In the genomic region with DNA sequence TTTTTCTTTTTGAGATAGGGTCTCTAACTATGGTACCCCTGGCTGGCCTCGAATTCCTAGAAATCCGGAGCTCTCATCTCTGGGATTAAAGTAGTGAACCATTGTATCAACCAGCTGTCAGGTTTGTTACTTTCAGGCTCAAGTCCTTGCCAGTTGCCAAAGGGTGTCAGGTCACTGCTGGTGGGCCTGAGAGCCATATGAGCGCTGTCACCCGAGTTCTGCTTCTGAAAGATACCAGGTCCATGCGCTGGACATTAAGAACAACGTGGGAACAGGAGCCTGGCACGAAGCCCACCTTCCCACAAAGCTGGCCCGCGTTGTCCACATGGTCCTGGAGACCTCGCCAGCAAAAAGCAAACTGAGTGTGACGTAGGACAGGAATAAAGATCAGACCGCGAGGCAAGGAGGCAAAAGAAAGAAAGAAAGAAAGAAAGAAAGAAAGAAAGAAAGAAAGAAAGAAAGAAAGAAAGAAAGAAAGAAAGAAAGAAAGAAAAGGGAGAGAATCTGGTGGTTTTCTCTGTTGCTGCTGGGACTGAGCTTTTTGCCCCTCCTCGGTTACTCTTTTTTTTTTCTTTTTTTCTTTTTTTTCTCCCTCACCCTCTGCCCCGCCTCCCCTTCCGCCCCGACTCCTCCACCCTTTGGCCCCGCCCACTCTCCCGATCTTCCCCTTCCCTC, we compare ENCODE assay signal across 8 mouse cellular contexts. TPM values are rescaled to one million over a fixed set of nuclear protein-coding genes. Genes with fewer than 3 reads are reported as not detected.
DNase-seq lines count a peak whose midpoint lies in the region; ATAC-seq and TF ChIP-seq lines count a peak whose summit lies in the region.

No protein-coding gene starts in this region.

- no peaks in the 10 kb centered on the region for H3K27me3 ChIP-seq in C2C12 (ENCODE audit: control insufficient read depth, insufficient read depth, insufficient read length)
- H3K27me3 ChIP-seq in heart, embryonic 16.5 days (ENCODE audit: control insufficient read depth, insufficient read depth, low read length): no peaks in the 10 kb centered on the region
- no peaks in the 10 kb centered on the region for H3K27me3 ChIP-seq in liver, postnatal 0 days (ENCODE audit: insufficient read depth, low read length)

- H3K79me3 ChIP-seq in C2C12 (ENCODE audit: low read depth): peaks cover 37% of the 10 kb centered on the region

- 3% methylated on average over 19 of the region's 19 CpGs for WGBS in bone marrow, adult 2 months
- under 1% methylated on average over 19 of the region's 19 CpGs for WGBS in heart, embryonic 16.5 days
- WGBS in liver, postnatal 0 days (ENCODE audit: insufficient replicate concordance): 4% methylated on average over 19 of the region's 19 CpGs

- no peaks in the 10 kb centered on the region for H3K9me3 ChIP-seq in heart, embryonic 16.5 days (replicated peaks; ENCODE audit: control insufficient read depth, low read length)
- no peaks in the 10 kb centered on the region for H3K9me3 ChIP-seq in liver, postnatal 0 days (ENCODE audit: low read length)

- H3K4me1 ChIP-seq in bone marrow, adult 2 months (ENCODE audit: control insufficient read depth, insufficient read depth, low read length): peaks cover 13% of the 10 kb centered on the region; the same call in 1 of the 2 replicates
- H3K4me1 ChIP-seq in heart, embryonic 16.5 days (ENCODE audit: control insufficient read depth, insufficient read depth, low read length): peaks cover 42% of the 10 kb centered on the region
- peaks cover 66% of the 10 kb centered on the region for H3K4me1 ChIP-seq in liver, postnatal 0 days (ENCODE audit: insufficient read depth)

- peak overlapping the region; percentile 71 for H3K4me2 ChIP-seq in heart, embryonic 16.5 days (ENCODE audit: low read depth, low read length)
- peak overlapping the region; percentile 76 for H3K4me2 ChIP-seq in liver, postnatal 0 days (ENCODE audit: low read depth, low read length)

- H3K4me3 ChIP-seq in C2C12 (ENCODE audit: insufficient read depth, poor library complexity, severe bottlenecking): peak overlapping the region; percentile 21
- H3K4me3 ChIP-seq in bone marrow, adult 2 months (replicated peaks; ENCODE audit: control insufficient read depth, low read depth, low read length): peak overlapping the region; percentile 69
- H3K4me3 ChIP-seq in heart, embryonic 16.5 days (ENCODE audit: low read length): peak overlapping the region; percentile 79
- H3K4me3 ChIP-seq in liver, postnatal 0 days (ENCODE audit: low read depth, low read length): peak overlapping the region; percentile 61

- TF ChIP-seq POLR2A in bone marrow, adult 2 months (IDR thresholded peaks at IDR 0.05; ENCODE audit: borderline replicate concordance, control insufficient read depth, low read depth, low read length): no peak

- peaks cover 45% of the 10 kb centered on the region for H3K79me2 ChIP-seq in C2C12 (ENCODE audit: control insufficient read depth, insufficient read depth)

- peak; percentile 62 for DNase-seq in fibroblast of lung, adult 2 months (ENCODE audit: low read depth)
- peak; percentile 73 to 81 for DNase-seq in kidney, postnatal 25 days
- peak; percentile 59 for DNase-seq in liver, postnatal 0 days
- peak; percentile 47 for DNase-seq in ovary, adult 18-20 months (ENCODE audit: low spot score)
- peak; percentile 40 to 56 for DNase-seq in urinary bladder, postnatal 36 days (ENCODE audit: low spot score in 2 of 2)

- TF ChIP-seq EP300 in liver, postnatal 0 days (IDR thresholded peaks at IDR 0.05; ENCODE audit: low read depth): no peak

- H3K9ac ChIP-seq in heart, embryonic 16.5 days (ENCODE audit: low read length): peak overlapping the region; percentile 59
- peak overlapping the region; percentile 62 for H3K9ac ChIP-seq in liver, postnatal 0 days (replicated peaks)

- H3K36me3 ChIP-seq in C2C12 (ENCODE audit: control insufficient read depth, insufficient read depth): peaks cover 44% of the 10 kb centered on the region
- H3K36me3 ChIP-seq in heart, embryonic 16.5 days (ENCODE audit: control insufficient read depth, insufficient read depth): peaks cover 17% of the 10 kb centered on the region
- H3K36me3 ChIP-seq in liver, postnatal 0 days (replicated peaks; ENCODE audit: insufficient read depth, low read length): peaks cover 13% of the 10 kb centered on the region; the same call in 1 of the 2 replicates

- H3K27ac ChIP-seq in bone marrow, adult 2 months (ENCODE audit: control insufficient read depth, insufficient read depth, low read depth, low read length, poor library complexity): peak overlapping the region; percentile 81
- peak overlapping the region; percentile 90 for H3K27ac ChIP-seq in heart, embryonic 16.5 days (ENCODE audit: low read length)
- H3K27ac ChIP-seq in liver, postnatal 0 days (ENCODE audit: low read depth): peak overlapping the region; percentile 94

- H3ac ChIP-seq in C2C12 (ENCODE audit: control insufficient read depth, insufficient read length, low read depth): peak overlapping the region; percentile 49

- peak; percentile 20 for ATAC-seq in heart, embryonic 16.5 days (replicated peaks; ENCODE audit: extremely low read depth, insufficient read depth, low FRiP score)
- no peak for ATAC-seq in liver, postnatal 0 days

- no peak for TF ChIP-seq CTCF in C2C12 (IDR thresholded peaks at IDR 0.05; ENCODE audit: control insufficient read depth, insufficient read depth, insufficient read length)
- TF ChIP-seq CTCF in bone marrow, adult 2 months (IDR thresholded peaks at IDR 0.05; ENCODE audit: control insufficient read depth, insufficient read depth, low read length): no peak
- no peak for TF ChIP-seq CTCF in liver, postnatal 0 days (IDR thresholded peaks at IDR 0.05; ENCODE audit: low read depth)

TF ChIP-seq in C2C12, 6 proteins besides CTCF, POLR2A, EP300 and RAD21:
- no peak for TF ChIP-seq MYOD1 (IDR thresholded peaks at IDR 0.05; ENCODE audit: control insufficient read depth, insufficient read length, low read depth)
- peak; percentile 63 for TF ChIP-seq MAX (IDR thresholded peaks at IDR 0.05)

RNA-seq across cellular contexts. Expression of a gene that starts 0.7 kb away (rescaled TPM):
- polyA plus RNA-seq in C2C12 (2012; fragmentation: generic; extraction: Trizol): 209 TPM
- 28.2 and 52.6 TPM in 2 replicates for polyA plus RNA-seq in bone marrow, adult 2 months (2011; ENCODE audit: insufficient read depth, insufficient read length, low replicate concordance, missing spikeins)
- polyA plus RNA-seq in heart, embryonic 16.5 days (2015; fragmentation: Nextera tagmentation; extraction: Ambion mirVana): 52.4 and 52.8 TPM in 2 replicates
- polyA plus RNA-seq in liver, postnatal 0 days (2015; fragmentation: Nextera tagmentation; extraction: Ambion mirVana): 50.1 and 55.5 TPM in 2 replicates

RNA-seq across cellular contexts. Expression of a gene that starts 38.4 kb away (rescaled TPM):
- 6.3 TPM for polyA plus RNA-seq in C2C12 (2012; fragmentation: generic; extraction: Trizol)
- 7.4 and 8.4 TPM in 2 replicates for polyA plus RNA-seq in bone marrow, adult 2 months (2011; ENCODE audit: insufficient read depth, insufficient read length, low replicate concordance, missing spikeins)
- 5.7 and 5.8 TPM in 2 replicates for polyA plus RNA-seq in heart, embryonic 16.5 days (2015; fragmentation: Nextera tagmentation; extraction: Ambion mirVana)
- polyA plus RNA-seq in liver, postnatal 0 days (2015; fragmentation: Nextera tagmentation; extraction: Ambion mirVana): 5.4 and 5.6 TPM in 2 replicates

Comparison
In these comparisons a context has a peak if more than half of its experiments do, and no peak if none do; other contexts are left out.
1. H3K4me3 ChIP-seq: peak in every context shown above with its lines; median percentile 79 in heart, embryonic 16.5 days; 69 in bone marrow, adult 2 months; 61 in liver, postnatal 0 days; 21 in C2C12.